Mouse (Mus musculus) testis, adult 2 months (tissue): ENCODE measurements around the gene 1810043G02Rik. TPM values are rescaled to one million over a fixed set of nuclear protein-coding genes. Genes with fewer than 3 reads are reported as not detected.
"Not testable (repeated sequence)": the region's sequence is repeated elsewhere in the genome, so short reads cannot be mapped to it uniquely, and the experiment has no call there.

ENCODE experiments used
- H3K27ac ChIP-seq: fragments of 200-500 bp; 2 replicates; pipeline ENCODE4 v1.5.1; 2012; ENCODE audit warnings: low read depth, low read length; ENCODE audit not compliant: control insufficient read depth, insufficient read depth
- H3K27me3 ChIP-seq: fragments of 200-500 bp; 2 replicates; pipeline ENCODE4 v1.6.1; 2012; ENCODE audit warnings: mild to moderate bottlenecking, low read length, moderate library complexity; ENCODE audit not compliant: control insufficient read depth, insufficient read depth
- H3K36me3 ChIP-seq: fragments of 200-500 bp; 2 replicates; pipeline ENCODE4 v1.6.1; 2012; ENCODE audit warnings: mild to moderate bottlenecking, low read length; ENCODE audit not compliant: control insufficient read depth, insufficient read depth
- H3K4me1 ChIP-seq: fragments of 200-500 bp; 2 replicates; pipeline ENCODE4 v1.6.1; 2012; ENCODE audit warnings: low read length; ENCODE audit not compliant: control insufficient read depth, insufficient read depth
- H3K4me3 ChIP-seq: fragments of 200-500 bp; 2 replicates; pipeline ENCODE4 v1.5.1; 2012; ENCODE audit warnings: low read depth, mild to moderate bottlenecking, low read length, moderate library complexity, mixed read lengths; ENCODE audit not compliant: control insufficient read depth
- CTCF ChIP-seq: fragments of 200-500 bp; IDR thresholded peaks from 2 replicates; pipeline ENCODE4 v1.5.1; 2012; ENCODE audit warnings: low read depth, mild to moderate bottlenecking, inconsistent platforms, low read length, moderate library complexity; ENCODE audit not compliant: control insufficient read depth, insufficient read depth, insufficient replicate concordance
- POLR2A ChIP-seq: fragments of 200-500 bp; IDR thresholded peaks from 2 replicates; pipeline ENCODE4 v1.6.1; 2012; ENCODE audit warnings: low read depth, mild to moderate bottlenecking, inconsistent platforms, low read length, moderate library complexity; ENCODE audit not compliant: control insufficient read depth
- polyA plus RNA-seq: library from polyadenylated mRNA; depleted of rRNA; stranded (reverse); fragments of >200 nt; gene quantifications from 2 replicates; pipeline ENCODE4 v1.2.3, GENCODE M21; 2012

1810043G02Rik gene
- polyA plus RNA-seq, 1 experiment, result 61.7 TPM

DNA sequence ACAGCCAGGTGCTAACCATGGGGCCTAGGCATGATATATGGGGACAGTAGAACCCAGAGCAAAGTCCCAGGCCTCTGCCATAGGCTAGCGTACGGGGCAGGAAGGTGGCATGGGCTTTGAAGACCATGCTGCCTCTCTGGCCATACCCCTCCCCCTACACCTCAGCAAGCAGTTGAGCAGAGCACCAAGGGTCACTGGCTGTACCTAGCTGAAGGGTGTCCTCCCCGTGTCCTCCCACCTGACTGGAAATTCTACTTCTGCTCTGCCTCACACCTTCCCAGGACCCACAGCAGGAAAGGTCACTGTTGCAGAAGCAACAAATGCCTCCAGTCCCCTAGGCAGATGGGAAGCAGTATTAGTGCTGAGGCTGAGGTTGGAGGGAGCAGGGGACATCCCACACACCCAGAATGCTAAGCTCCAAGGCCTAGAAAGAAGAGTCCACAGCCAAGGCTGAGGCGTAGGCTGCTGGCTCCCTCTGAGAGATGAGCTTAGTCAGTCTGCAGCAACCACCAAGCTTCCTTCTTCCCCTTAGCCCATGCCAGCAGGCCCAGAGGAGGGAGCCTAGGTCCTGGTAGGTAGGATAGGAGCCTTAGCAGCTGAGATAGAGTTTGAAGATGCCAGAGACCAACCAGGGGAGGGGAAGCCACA, 27.6 kb downstream of the 1810043G02Rik start:
- Histone ChIP-seq H3K27ac (no peak overlapping the region), H3K4me3 (no peak overlapping the region), H3K4me1 (peaks cover 11% of the 10 kb centered on the region), H3K36me3 (no peaks in the 10 kb centered on the region), H3K27me3 (no peaks in the 10 kb centered on the region)
- TF ChIP-seq POLR2A (no peak), CTCF (no peak)

DNA sequence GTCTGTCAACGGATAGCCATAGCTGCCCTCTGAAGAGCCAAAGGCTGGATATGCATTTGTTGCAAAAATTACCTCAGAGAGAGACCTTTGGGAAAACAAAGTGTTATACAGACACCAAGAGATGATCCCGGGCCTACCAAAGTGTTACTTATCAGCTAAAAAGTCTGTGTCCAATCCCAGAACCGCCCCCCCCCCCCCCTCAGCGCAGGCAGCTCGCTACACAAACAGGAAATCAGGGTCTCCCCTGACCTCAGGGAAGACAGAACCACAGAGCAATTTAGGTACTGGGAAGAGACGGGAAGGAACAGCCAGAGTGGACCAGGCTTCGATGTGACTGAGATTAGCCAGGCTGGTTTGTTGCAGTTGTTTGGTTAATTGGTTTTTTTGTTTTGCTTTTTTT, 28.9 kb downstream of the 1810043G02Rik start:
- Histone ChIP-seq H3K27ac (no peak overlapping the region), H3K36me3 (no peaks in the 10 kb centered on the region), H3K4me3 (no peak overlapping the region), H3K27me3 (no peaks in the 10 kb centered on the region), H3K4me1 (peaks cover 11% of the 10 kb centered on the region)
- TF ChIP-seq CTCF, result no peak
- TF ChIP-seq POLR2A, result no peak

DNA sequence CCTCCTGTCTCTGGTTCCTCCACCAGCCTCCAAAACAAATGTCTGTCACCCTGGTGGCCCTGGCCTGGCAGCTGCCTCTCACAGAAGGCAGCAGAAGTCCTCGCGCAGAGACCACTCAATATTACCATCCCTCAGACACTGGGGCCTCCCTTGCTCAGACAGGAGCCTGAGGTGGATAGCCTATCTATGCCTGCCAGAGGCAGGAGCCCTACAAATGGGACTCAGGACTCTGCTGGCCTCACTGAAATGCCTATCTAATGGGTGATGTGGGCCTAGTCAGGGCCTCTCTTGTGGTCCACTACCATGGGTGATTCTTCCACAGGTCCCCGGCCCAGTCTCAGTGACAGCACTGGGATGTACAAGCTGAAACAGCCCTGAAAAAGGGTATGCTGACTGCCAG, 29.8 kb downstream of the 1810043G02Rik start:
- H3K36me3 ChIP-seq, result no peaks in the 10 kb centered on the region
- H3K4me3 ChIP-seq, result no peak overlapping the region
- H3K27ac ChIP-seq, result no peak overlapping the region
- TF ChIP-seq CTCF (no peak), POLR2A (no peak)
- no peaks in the 10 kb centered on the region for H3K27me3 ChIP-seq
- peaks cover 14% of the 10 kb centered on the region for H3K4me1 ChIP-seq

DNA sequence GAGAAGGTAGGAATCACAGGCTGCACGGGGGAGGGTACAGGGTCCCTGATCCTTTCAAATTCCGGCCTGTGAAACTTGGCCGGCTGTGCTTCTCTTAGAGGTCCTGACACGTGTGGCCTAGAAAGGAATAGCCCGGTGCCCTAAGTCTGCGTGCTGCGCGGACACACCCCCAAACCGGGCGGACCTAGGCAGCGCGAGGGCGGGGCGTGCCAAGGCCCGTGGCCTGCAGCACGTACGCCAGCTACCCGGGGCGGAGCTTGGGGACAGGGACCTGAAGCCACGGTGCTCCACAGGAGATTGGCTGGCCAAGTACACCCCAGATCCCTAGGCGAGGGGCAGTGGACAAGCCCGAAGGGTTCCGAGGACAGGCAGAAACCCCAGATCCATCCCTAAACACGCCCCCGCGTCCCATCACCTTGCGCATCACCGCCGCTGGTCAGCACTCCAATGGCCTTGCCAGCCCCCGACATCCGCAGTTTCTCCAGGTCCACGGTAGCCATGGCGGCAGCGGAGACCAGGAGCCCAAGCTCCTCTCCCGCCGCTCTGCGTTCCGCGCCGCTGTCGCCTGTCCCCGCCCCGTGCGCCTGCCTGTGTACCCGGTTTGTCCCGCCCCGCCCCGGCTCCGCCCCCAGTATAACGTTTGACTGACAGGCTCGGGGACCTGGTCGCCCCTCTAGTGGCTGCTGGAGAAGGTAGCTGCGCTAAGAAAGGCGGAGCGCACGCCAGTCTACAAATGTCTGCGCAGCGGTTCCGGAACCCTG, 31.0 kb downstream of the 1810043G02Rik start:
- H3K27me3 ChIP-seq, result no peaks in the 10 kb centered on the region
- H3K4me1 ChIP-seq, result peaks cover 15% of the 10 kb centered on the region
- H3K36me3 ChIP-seq, result no peaks in the 10 kb centered on the region
- peak overlapping the region; percentile 64 for H3K27ac ChIP-seq
- peak; percentile 61 for TF ChIP-seq POLR2A
- peak; percentile 32; the same call in 1 of the 2 replicates for TF ChIP-seq CTCF
- H3K4me3 ChIP-seq, result peak overlapping the region; percentile 78

DNA sequence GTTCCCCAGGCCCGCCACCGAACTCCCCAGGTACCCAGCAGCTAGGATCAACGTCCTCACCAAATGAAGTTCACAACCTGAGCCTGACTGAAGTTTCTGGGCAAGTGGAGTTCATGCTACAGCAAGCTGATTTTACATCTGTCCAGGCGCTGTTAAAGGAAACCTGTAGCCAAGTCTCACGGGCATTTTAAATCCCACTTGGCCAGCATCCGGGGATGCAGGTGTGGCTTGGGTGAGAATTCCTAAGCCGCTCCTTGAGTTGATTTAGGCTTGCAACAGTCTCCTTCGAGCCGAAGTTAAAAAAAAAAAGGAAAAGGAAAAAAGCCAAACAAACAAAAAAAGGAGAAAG, 31.6 kb downstream of the 1810043G02Rik start, which contains the start of gene Pfkl:
TSS of gene Pfkl (minus strand) at position 139 of the 349 bp plus-strand sequence.
- peak within 1 kb of the TSS; percentile 78 for H3K4me3 ChIP-seq
- TF ChIP-seq POLR2A (no peak), CTCF (no peak)
- H3K36me3 ChIP-seq, result no peaks in the 10 kb centered on the region
- H3K4me1 ChIP-seq, result peaks cover 15% of the 10 kb centered on the region
- H3K27me3 ChIP-seq, result no peaks in the 10 kb centered on the region
- H3K27ac ChIP-seq, result peak within 1 kb of the TSS; percentile 64

DNA sequence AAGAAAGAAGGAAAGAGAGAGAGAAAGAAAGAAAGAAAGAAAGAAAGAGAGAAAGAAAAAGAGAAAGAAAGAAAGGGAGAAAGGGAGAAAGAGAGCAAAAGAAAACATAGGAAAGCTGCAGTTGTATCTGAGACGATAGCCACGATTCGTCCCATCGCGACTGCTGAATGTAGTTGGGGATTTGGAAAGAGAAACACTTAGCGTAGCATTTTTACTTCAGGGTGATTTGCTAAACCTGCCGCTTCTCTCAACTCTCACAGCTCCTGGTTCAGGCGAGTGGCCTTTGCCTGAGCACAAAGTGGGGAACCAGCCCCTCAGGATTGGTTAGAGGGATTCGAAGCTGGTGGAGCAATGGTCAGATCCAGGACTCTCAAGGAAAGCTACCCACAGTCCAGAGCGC, 32.0 kb downstream of the 1810043G02Rik start:
- no peaks in the 10 kb centered on the region for H3K36me3 ChIP-seq
- no peaks in the 10 kb centered on the region for H3K27me3 ChIP-seq
- no peak overlapping the region for H3K27ac ChIP-seq
- H3K4me1 ChIP-seq, result peaks cover 15% of the 10 kb centered on the region
- TF ChIP-seq POLR2A (no peak), CTCF (no peak)
- no peak overlapping the region for H3K4me3 ChIP-seq

DNA sequence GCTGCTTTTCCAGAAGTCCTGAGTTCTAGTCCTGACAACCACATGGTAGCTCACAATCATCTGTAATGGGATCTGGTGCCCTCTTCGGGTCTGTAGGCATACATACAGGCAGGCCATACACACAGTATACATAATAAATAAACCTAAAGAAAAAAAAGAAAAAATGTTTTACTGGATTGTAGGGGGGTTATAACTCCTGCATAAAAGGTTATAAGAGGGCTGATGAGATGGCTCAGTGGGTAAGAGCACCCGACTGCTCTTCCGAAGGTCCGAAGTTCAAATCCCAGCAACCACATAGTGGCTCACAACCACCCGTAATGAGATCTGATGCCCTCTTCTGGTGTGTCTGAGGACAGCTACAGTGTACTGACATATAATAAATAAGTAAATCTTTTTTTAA, 32.8 kb downstream of the 1810043G02Rik start:
- not testable (repeated sequence) for H3K36me3 ChIP-seq, H3K4me3 ChIP-seq, H3K27ac ChIP-seq, H3K27me3 ChIP-seq
- H3K4me1 ChIP-seq, result peaks cover 15% of the 10 kb centered on the region
